Mouse (Mus musculus) gastrocnemius, adult 2 months (tissue): ENCODE measurements at regions not wholly inside any gene's neighbourhood (a gene's known extent, or its start where the extent isn't known, plus 50 kb on each side); places are given as distances from the start of the nearest gene placed in this dataset.

Experiments
- DNase-seq: peaks from one replicate; pipeline ENCODE4 v3.0.0; 2022
- H3K27ac ChIP-seq: fragments of 200-600 bp; 2 replicates; pipeline ENCODE4 v1.8.1; 2022; ENCODE audit warnings: mild to moderate bottlenecking
- H3K4me3 ChIP-seq: fragments of 200-600 bp; 2 replicates; pipeline ENCODE4 v1.8.1; 2022; ENCODE audit warnings: mild to moderate bottlenecking, moderate library complexity
- CTCF ChIP-seq: fragments of 200-600 bp; IDR thresholded peaks from 2 replicates; pipeline ENCODE4 v1.8.1; 2022; ENCODE audit warnings: antibody characterized with exemption, mild to moderate bottlenecking, moderate library complexity
- intact Hi-C: fragments of 180-260 bp; cut with DNase I; formaldehyde crosslinking; loops from one replicate; pipeline ENCODE4 v1.15.1; 2025

GRCm38 (mm10) chr17:81221436-81221835, 156.6 kb upstream of the Thumpd2 start:
- no peak overlapping the region for H3K4me3 ChIP-seq
- no peak overlapping the region for H3K27ac ChIP-seq
- DNase-seq = peak; percentile 18
- no peak for TF ChIP-seq CTCF
- intact Hi-C loops = no loop called here

- DNase-seq = no peak
- intact Hi-C loops = no loop called here
- Histone ChIP-seq H3K4me3 (no peak overlapping the region), H3K27ac (no peak overlapping the region)
- no peak for TF ChIP-seq CTCF
These were observed 150.0 kb upstream of the Thumpd2 start for GRCm38 (mm10) chr17:81214844-81215243.

- Histone ChIP-seq H3K27ac (no peak overlapping the region), H3K4me3 (no peak overlapping the region)
- intact Hi-C loops = no loop called here
- no peak for TF ChIP-seq CTCF
- DNase-seq = no peak
These were observed 147.2 kb upstream of the Thumpd2 start for GRCm38 (mm10) chr17:81212043-81212442.

- no peak overlapping the region for H3K27ac ChIP-seq
- DNase-seq = no peak
- intact Hi-C loops = no loop called here
- no peak overlapping the region for H3K4me3 ChIP-seq
- TF ChIP-seq CTCF = no peak
These were observed 145.5 kb upstream of the Thumpd2 start for GRCm38 (mm10) chr17:81210389-81210788.

- no peak for TF ChIP-seq CTCF
- DNase-seq = no peak
- no peak overlapping the region for H3K4me3 ChIP-seq
- no peak overlapping the region for H3K27ac ChIP-seq
- intact Hi-C loops = no loop called here
These were observed 144.4 kb upstream of the Thumpd2 start for GRCm38 (mm10) chr17:81209323-81209722.

GRCm38 (mm10) chr17:81201052-81201451, 136.2 kb upstream of the Thumpd2 start:
- no peak for TF ChIP-seq CTCF
- intact Hi-C loops = no loop called here

GRCm38 (mm10) chr17:81194006-81194405, 129.1 kb upstream of the Thumpd2 start:
- TF ChIP-seq CTCF = no peak
- H3K4me3 ChIP-seq = no peak overlapping the region
- intact Hi-C loops = loop anchor here (2.0 to 10.0 kb wide), 2 partner anchors 471 to 593 kb away; no protein-coding TSS in a partner anchor
- H3K27ac ChIP-seq = no peak overlapping the region
- no peak for DNase-seq

More at GRCm38 (mm10) chr17:81201052-81201451, 136.2 kb upstream of the Thumpd2 start:
- Histone ChIP-seq H3K4me3 (no peak overlapping the region), H3K27ac (no peak overlapping the region)
- no peak for DNase-seq

GRCm38 (mm10) chr17:81193230-81193871, 128.5 kb upstream of the Thumpd2 start:
- peak; percentile 78 for TF ChIP-seq CTCF
- Histone ChIP-seq H3K27ac (no peak overlapping the region), H3K4me3 (no peak overlapping the region)
- intact Hi-C loops = loop anchor here (2.0 to 10.0 kb wide), 2 partner anchors 471 to 1763 kb away; no protein-coding TSS in a partner anchor
- DNase-seq = peak; percentile 62

- TF ChIP-seq CTCF = peak; percentile 52
- Histone ChIP-seq H3K4me3 (no peak overlapping the region), H3K27ac (no peak overlapping the region)
- intact Hi-C loops = loop anchor here (10.0 kb wide), 1 partner anchor 475 kb away; no protein-coding TSS in a partner anchor
- no peak for DNase-seq
These were observed 125.1 kb upstream of the Thumpd2 start for GRCm38 (mm10) chr17:81189996-81190395.

- H3K27ac ChIP-seq = no peak overlapping the region
- intact Hi-C loops = no loop called here
- no peak for TF ChIP-seq CTCF
- H3K4me3 ChIP-seq = no peak overlapping the region
- DNase-seq = no peak
These were observed 120.8 kb upstream of the Thumpd2 start for GRCm38 (mm10) chr17:81185685-81186084.

- DNase-seq = no peak
- H3K27ac ChIP-seq = no peak overlapping the region
- TF ChIP-seq CTCF = no peak
- H3K4me3 ChIP-seq = no peak overlapping the region
- intact Hi-C loops = no loop called here
These were observed 116.0 kb upstream of the Thumpd2 start for GRCm38 (mm10) chr17:81180813-81181424.

GRCm38 (mm10) chr17:81176306-81176705, 111.4 kb upstream of the Thumpd2 start:
- no peak for DNase-seq
- Histone ChIP-seq H3K27ac (no peak overlapping the region), H3K4me3 (no peak overlapping the region)
- intact Hi-C loops = no loop called here
- no peak for TF ChIP-seq CTCF

- intact Hi-C loops = no loop called here
- no peak for DNase-seq
These were observed 111.0 kb upstream of the Thumpd2 start for GRCm38 (mm10) chr17:81175877-81176276.

GRCm38 (mm10) chr17:81172943-81173342, 108.1 kb upstream of the Thumpd2 start:
- no peak overlapping the region for H3K4me3 ChIP-seq
- no peak overlapping the region for H3K27ac ChIP-seq
- no peak for DNase-seq

More at GRCm38 (mm10) chr17:81175877-81176276, 111.0 kb upstream of the Thumpd2 start:
- TF ChIP-seq CTCF = no peak
- H3K4me3 ChIP-seq = no peak overlapping the region
- H3K27ac ChIP-seq = no peak overlapping the region

More at GRCm38 (mm10) chr17:81172943-81173342, 108.1 kb upstream of the Thumpd2 start:
- intact Hi-C loops = no loop called here
- TF ChIP-seq CTCF = no peak
